Mouse (Mus musculus) lung, adult 2 months (tissue): Measurements from ENCODE around the gene Olfr417.

ENCODE experiments used
- CTCF ChIP-seq: fragments of 200-500 bp; IDR thresholded peaks from 2 replicates; pipeline ENCODE4 v1.5.1; 2011; ENCODE audit warnings: mild to moderate bottlenecking, low read length, control low read depth; ENCODE audit not compliant: insufficient read depth
- POLR2A ChIP-seq: fragments of 200-500 bp; IDR thresholded peaks from 2 replicates; pipeline ENCODE4 v1.6.1; 2011; ENCODE audit warnings: low read depth, mild to moderate bottlenecking, control low read depth, low read length, borderline replicate concordance; ENCODE audit errors: extremely low read depth

DNA sequence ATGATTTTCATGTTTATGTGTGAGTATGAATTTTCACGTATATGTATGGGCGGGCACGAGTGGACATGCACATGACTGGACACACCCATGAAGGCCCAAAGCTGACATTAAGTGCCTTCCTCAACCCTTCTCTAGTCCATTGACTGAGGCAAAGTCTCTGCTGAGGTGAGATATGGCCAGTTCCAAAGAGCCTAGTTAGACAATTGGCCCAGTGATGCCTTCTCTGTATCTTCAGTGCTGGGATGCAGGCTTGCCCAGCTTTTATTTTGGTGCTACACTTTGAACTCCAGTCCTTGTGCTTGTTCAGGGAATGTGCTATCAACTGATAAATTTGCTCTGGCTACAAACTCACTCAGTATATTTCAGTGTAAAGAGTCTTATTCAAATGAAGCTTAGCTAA, 8.9 kb downstream of the Olfr417 start:
- no peak for TF ChIP-seq POLR2A
- TF ChIP-seq CTCF = no peak
